Mouse (Mus musculus) left cerebral cortex, postnatal 4 days (tissue): Measurements from ENCODE around the gene Ugt2a1. TPM values are rescaled to one million over a fixed set of nuclear protein-coding genes. Genes with fewer than 3 reads are reported as not detected.
"Not testable (repeated sequence)": the region's sequence is repeated elsewhere in the genome, so short reads cannot be mapped to it uniquely, and the experiment has no call there.

Experiments used
- DNase-seq: peaks from one replicate; pipeline ENCODE4 v3.0.0-alpha.2; 2022
- intact Hi-C: fragments of 180-260 bp; cut with DNase I; formaldehyde crosslinking; loops from one replicate; pipeline ENCODE4 v1.15.1; 2025
- total RNA-seq, 2 experiments: library from RNA; stranded (reverse); gene quantifications; 2 replicates each; pipeline ENCODE4 v1.2.3; 2021

The Ugt2a1 gene
- not detected for total RNA-seq

DNA sequence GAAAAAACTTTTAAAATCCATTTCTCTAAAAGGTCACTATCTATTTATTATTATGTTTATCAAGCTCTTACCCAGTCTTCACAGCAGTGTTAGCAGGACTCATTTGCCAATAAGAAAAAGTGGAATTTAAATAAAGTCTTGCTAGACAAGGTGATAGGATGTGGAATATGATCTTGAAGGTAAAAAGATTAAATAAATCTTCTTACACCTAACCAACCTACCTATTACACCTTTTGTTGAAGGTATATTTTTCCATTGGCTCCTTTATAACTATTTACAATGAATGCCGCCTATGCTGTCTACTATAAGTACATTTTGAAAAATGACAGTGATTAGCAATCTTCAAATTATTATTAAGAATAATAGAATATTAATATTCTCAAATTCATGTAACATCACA, at the start of gene Ugt2a1:
Ugt2a1 (minus strand) TSS at position 101 of the 400 bp plus-strand sequence.
- intact Hi-C loops, result no loop called here
- DNase-seq, result no peak

DNA sequence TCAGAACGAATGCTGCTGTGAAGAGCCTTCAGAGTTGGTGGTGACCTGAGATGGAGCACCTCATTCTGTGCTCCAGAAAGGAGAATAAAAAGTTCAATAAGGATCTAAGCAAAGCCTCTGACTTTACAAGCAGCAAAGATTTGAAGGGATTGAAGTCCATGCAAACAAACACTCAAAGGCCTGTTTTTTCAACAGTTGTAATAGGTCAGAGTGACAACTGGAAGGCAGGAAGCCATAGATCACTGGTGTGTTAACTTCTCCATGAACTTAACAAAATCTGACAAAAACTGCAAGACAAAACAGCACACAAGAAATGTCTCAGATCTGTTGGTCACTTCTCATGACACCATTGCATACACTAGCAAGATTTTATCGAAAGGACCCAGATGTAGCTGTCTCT, 47.4 kb upstream of the Ugt2a1 start, which contains the start of gene Sult1b1:
Sult1b1 (minus strand) TSS at position 85 of the 400 bp plus-strand sequence.
- no peak for DNase-seq
- intact Hi-C loops, result no loop called here

DNA sequence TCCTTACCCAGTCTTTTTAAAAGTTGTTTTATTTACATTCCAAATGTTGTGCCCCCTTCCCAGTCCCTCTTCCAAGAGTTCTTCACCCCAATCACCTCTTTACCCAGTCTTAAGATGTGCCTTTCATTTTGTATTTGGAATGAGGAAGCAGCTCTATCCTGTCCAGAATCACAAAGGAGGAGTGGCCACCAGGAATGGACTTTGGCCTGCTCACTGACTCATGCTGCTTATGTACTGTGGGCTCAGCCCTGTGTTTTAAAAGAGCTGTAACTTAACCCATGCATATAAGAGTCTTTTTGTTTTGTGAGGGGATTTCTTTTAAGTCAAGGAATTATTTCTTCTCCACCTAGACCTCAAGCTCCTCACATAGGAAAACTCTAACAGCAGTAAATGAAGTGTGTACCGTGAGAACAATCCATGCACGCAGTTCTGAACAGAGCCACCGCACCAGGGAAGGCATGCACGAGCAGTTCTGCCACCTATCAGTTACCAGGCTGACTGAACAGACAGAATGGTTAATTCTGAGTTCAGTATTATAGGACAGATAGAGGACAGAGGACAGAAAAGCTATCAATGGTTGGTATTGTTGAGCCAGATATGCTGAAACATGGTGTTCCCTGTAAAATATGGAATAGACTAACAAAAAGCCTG, 45.4 kb upstream of the Ugt2a1 start:
- intact Hi-C loops, result no loop called here
- DNase-seq, result no peak

DNA sequence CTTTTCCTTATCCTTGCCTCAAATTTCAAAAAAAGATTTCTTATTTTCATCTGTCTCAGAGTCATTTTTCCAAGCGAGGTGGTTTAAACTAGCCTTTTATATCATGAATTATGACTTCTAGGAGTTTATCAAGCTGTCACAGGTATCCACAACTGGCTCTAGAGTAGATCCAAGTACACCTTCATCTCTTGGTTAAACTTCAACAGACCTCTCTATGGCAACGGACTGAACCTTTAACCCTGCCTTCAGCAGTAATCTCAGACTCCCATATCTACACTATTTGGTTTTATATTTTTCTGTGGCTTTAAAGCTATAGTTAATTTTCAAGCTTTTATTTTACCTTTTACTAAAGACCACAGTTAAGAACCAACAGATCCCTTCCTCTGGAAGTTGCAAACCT, 41.6 kb upstream of the Ugt2a1 start:
- no peak for DNase-seq
- intact Hi-C loops, result no loop called here

DNA sequence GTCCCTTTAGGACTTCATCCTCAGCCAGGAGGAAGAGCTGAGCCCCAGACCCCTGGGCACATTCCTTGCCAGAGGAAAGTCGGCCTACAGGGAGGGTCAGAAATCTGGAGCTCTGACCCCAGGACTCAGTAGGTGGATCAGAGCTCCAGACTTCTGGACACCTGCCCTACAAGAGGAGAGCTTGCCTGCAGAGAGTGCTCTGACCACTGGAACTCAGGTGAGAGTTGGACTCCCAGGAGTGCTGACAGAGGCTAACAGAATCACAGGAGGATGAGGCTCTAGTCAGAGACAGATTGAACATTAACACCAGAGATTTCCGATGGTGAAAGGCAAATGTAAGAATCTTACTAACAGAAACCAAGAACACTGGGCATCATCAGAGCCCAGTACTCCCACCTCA, 32.9 kb upstream of the Ugt2a1 start:
- DNase-seq, intact Hi-C loops: not testable (repeated sequence)

DNA sequence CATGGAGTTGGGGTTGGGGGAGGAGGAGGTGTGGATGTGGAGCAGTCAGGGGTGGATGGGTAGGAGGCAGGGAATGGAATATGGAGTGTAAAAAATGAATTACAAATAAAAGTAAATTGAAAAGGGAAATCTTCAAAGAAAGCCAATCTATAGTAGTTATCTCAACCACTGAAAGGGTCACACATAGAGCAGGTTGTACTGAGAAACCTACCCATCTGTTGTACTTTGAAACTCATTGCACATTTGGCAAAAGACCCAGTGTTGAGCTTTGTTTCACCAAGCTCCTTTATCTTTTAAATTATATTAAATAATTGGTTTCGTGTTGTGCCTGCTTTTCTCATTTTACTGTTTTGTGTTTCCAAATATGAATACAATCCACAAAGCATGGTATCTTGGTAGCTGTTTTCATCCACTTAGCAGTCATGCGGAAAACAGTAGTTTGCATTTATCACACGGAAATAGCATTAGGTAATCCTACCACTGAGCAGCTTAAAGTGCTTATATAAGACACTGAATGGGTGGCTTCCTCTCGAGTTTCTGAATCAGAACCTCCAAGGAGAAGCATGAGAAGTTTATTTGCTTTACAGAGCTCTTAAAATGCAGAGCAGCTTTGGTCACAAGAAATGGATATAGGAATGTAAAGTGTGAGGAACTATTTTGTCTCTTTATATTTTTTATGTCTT, 15.2 kb upstream of the Ugt2a1 start:
- no peak for DNase-seq
- intact Hi-C loops, result no loop called here

DNA sequence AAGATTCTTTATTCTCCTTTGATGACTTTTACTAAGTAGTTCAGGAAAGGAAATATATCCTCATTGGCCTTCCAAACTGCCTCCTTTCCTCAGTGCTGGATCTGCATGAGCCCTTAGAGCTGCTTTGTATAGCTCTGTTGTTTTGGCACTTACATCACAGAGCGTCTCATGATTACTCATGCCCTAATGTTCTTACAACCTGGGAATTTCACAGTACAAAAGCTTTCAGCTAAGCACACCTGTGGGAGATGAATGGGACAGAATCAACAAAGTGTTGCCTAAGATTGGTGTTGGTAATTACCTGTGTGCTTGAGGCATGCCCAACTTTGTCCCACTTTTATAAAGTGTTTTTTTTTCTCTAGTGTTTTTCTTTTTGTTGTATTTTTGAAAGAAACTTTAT, 12.0 kb upstream of the Ugt2a1 start:
- no peak for DNase-seq
- intact Hi-C loops, result no loop called here

DNA sequence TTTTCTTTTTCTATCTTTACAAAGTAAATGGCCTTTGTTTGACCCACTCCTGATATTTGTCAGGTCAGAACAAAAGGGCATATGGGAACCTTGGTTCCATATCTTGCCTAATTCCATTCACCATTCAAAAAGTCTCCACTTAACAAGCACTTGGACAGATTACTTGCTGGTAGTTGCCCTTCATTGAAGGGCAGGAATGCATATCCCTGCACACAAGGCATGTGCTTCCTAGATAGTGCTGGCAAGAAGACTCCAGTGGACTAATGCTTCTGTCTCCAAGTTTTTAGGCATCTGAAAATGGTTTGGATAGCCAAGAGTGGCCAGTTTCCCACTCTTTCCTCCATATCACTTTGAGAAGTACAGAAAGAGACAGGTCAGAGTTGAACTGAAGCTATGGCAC, 8.7 kb upstream of the Ugt2a1 start:
- intact Hi-C loops, result no loop called here
- DNase-seq, result no peak

DNA sequence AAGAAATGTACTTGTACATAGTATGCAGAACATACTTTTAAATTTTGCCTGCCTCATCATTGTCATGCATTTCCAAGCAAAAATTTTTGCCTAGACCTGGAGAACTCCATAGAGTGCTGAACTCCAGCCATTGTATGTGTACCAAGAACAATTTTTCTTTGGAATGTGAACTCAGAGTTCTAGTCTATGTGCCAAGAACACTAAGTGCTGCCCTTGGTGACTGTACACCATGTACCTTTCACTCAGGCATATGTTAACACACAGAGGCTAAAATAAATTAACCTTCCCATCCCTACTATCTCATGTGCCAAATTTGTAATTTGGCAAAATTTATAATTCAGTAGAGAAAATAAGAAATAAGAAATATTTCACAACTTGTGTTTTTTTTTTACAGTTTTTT, 8.3 kb upstream of the Ugt2a1 start:
- intact Hi-C loops, result no loop called here

DNA sequence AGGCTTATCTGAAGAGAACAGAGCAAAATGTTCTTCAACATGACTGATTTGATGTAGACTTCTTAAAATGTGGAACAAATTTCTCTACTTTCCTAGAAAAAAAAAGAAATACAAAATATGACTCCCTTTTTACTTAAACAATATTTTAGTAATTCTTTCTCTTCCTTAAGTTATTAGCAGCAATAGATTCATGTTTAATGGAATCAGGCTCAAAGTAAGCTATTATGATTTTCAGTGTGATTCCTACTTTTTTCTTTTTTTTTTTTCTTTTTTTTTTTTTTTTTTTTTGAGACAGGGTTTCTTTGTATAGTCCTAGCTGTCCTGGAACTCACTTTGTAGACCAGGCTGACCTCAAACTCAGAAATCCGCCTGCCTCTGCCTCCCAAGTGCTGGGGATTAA, 4.0 kb downstream of the Ugt2a1 start, which contains the start of gene Gm43638:
Gm43638 (minus strand) TSS at position 101 of the 400 bp plus-strand sequence.
- intact Hi-C loops, DNase-seq: not testable (repeated sequence)

More for the DNA sequence above, 8.3 kb upstream of the Ugt2a1 start:
- no peak for DNase-seq

DNA sequence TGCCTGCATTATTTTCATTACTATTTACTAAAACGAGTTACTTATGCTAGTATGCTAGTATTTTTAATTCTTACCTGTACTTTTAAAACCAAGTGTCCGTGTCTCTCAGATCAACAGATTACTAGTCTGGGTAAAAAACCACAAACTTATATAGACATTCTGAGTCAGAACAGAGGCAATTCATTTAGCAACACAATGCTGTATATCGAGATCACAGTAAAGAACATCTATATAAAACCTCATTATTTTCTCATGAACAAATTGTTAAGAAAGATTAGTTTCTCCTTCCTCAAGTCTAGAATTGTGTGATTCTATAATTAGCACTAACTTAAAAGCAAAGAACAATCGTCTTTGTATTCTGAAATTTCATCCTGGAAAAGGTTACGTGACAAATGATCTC, 8.5 kb downstream of the Ugt2a1 start, which contains the start of gene Ugt2a2:
Ugt2a2 (minus strand) TSS at position 101 of the 400 bp plus-strand sequence.
- DNase-seq, result no peak
- intact Hi-C loops, result no loop called here

DNA sequence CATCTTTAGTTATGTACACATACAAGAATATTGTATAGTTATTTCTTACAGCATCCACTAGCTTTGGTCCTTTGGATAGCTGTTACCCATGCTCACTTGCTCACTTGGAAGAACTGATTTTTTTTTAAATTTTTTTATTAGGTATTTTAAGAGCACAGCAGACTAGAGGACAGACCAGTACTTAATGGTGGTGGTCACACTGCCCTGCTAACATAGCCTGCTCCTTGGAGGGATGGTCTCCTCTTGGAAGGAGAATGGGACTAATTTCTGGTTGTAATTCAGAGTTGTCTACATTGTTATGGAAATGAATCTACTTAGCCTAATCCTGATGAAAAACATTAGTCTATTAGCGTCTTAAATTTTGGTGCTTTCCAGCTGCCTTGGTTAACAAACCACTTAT, 31.9 kb downstream of the Ugt2a1 start:
- DNase-seq, result no peak
- intact Hi-C loops, result no loop called here

DNA sequence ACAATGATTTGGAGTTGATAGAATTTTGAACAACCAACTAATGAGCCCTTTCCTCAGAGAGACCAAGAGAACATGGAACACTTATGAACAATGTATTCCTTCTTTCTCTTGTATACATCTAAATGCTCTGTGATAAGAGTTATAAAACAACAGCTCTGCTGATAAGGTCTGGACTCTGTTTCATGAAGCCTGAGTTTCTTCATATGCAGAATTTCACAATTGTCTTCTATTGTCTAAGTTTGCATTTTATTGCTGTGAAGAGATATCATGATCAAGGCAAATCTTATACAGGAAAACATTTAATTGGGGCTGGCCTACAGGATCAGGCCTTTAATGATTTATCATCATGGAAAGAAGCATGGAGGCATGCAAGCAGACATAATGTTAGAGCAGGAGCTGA, 33.0 kb downstream of the Ugt2a1 start:
- no peak for DNase-seq
- intact Hi-C loops, result no loop called here

DNA sequence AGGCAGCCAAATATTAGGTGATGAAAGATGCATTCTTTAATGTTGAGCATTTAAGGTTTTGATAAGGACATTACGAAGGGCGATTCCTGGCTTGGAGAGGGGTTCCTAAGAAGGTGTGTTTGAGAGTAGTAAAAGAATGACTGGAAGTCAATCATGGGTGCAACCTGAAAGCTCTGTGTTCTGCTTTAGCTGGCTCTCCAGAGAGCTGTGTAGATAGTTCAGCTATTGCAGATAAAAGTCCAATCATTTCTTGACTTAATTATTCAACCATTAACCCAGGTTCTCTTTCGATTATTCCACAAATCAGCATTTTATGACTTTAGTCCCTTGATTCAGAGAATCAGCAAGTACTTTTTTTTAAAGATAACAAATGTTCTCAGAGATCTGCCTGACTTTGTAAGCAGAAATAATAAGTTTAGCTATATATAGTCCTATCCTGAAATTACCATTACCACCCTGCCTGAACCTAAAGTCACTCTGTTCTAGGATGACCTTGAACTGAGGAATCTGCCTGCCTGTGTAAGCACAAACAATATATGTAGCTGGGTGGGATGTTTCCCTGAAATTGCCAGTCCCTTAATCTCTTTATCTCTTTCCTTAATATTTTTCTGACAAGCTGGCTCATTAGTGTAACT, 34.3 kb downstream of the Ugt2a1 start:
- DNase-seq, result no peak
- intact Hi-C loops, result no loop called here

DNA sequence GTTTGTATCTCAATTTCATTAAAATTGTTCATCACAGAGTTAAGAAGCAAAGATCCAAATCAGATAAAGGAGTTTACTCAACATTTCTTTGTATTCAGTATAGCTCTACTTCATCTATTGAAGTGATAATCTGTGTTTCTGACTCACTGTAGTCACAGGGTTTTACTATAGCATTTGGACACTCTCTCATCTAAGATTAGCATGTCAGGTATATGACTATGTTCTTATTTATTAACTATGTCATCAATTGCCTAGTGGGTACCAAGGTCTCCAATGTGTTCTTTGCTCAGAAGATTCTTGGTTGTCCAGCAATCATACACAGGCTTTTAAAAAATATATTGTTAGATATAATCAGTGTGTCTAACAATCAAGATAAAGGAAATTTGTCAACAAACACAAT, 35.2 kb downstream of the Ugt2a1 start:
- no peak for DNase-seq
- intact Hi-C loops, result no loop called here

DNA sequence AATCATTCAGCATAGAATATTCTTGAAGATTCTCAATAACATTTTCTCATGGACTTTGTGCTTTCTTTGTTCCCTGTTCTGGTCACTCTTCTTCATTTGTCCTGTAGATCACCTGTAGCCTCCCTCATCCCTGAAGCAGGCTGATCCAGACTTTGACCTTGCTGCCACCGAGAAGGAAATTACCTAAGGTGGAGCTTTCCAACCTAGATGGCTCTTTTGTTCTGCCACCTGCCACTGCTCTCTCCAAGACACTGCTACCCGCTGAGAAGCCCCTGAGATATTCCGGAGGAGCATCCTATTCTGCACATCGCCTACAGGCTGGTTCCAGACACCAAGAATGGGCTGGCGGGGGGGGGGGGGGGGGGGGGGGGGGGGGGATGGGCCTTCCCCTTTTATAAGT, 38.2 kb downstream of the Ugt2a1 start:
- intact Hi-C loops, DNase-seq: not testable (repeated sequence)

DNA sequence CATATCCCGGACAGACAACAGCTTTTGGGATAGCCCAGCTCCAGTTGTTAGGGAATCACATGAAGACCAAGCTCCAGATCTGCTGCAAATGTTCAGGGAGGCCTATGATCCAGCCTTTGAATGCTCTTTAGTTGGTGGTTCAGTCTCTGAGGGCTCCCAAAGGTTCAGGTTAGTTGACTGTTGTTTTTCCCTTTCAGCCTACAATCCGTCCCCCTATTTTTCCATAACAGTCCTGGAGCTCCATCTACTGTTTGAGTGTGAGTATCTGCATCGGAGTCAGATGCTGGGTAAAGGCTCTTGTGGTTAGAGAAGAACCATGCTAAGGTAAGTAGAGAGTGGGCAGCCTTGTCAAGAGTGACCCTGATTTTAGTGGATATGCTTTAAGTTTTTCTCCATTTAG, 54.4 kb downstream of the Ugt2a1 start:
- DNase-seq, result no peak
- intact Hi-C loops, result no loop called here

DNA sequence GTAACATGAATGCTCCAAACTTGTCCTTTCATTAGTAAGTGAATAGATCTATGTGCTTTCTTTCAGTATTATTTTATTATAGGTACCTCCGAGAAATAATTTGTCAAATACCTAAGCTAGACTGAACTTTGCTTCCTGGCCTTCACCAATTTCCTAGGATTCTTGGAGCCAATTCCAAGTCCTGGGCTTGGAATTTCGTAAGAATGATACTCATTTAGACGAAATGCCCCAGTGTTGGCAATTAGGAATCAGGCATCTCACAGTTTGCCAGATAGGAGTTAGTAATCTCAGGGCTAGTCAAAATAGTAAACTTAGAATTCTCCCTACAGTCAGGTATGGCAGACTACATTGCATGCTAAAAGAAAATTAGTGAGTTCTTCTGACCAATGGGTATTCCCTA, 65.0 kb downstream of the Ugt2a1 start:
- DNase-seq, result no peak
- intact Hi-C loops, result no loop called here

DNA sequence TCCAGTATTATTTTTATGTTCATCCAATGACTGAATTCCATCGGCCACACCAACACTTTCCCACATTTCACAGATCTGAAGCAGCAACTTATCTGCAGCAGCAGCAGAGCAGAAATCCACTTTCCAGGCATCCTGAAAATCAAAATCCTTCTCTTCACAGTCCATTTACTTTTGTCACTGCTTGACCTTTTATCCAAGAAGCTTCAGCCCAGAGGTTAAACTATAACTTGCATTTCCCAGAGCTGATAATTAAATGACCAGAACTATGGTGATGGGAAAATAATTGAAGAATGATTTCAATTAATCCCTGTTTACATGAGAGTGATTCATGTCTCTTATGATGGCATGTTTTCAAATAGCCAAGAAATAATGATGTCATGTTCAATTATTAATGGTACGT, 66.6 kb downstream of the Ugt2a1 start, which contains the start of gene Ugt2b38:
Ugt2b38 (minus strand) TSS at position 163 of the 400 bp plus-strand sequence.
- DNase-seq, intact Hi-C loops: not testable (repeated sequence)
